Mouse (Mus musculus): Measurements from ENCODE around the gene Sik2.

The Sik2 gene

DNA sequence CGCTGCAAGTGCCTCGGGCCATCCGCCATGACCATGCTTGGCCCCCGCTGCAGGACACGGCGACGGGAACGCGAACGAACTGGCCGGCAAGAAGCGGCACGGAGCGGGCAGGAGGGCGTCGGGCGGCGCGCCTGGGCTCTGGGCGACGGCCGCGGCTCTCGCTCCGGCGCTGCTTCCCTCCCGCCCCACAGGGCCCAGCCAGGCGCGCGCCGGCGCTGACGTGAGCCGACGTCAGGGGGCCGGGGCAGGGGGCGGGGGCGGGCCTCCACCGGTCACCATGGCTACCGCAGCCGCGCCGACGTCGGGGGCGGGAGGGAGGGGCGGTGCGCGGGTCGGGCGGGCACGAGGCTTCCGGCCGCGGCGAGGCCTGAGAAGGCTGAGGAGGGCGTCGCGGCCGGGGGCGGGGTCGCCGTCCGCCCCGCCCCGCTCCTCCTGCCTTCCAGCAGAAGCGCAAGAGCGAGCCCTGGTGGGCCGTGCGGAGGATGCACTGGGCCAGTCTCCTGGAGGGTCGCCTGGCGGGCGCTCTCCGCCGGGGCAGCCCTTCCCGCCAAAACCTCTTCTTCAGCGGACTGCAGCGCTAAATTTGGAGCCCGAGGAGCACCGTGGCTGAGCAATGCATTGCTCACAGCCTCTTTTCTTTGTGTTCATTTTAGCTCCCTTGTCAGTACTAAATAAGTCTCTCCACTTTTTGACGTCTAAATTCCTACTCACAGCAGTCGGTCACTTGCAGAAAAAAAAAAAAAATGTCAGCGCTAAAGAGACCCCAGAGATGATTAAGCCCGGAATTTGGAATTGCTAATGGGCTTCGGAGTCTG, at the start of gene Sik2:
Sik2 (minus strand) TSS at position 233 of the 815 bp plus-strand sequence.
- peak; percentile 96 for DNase-seq (ENCODE audit: low read depth)

DNA sequence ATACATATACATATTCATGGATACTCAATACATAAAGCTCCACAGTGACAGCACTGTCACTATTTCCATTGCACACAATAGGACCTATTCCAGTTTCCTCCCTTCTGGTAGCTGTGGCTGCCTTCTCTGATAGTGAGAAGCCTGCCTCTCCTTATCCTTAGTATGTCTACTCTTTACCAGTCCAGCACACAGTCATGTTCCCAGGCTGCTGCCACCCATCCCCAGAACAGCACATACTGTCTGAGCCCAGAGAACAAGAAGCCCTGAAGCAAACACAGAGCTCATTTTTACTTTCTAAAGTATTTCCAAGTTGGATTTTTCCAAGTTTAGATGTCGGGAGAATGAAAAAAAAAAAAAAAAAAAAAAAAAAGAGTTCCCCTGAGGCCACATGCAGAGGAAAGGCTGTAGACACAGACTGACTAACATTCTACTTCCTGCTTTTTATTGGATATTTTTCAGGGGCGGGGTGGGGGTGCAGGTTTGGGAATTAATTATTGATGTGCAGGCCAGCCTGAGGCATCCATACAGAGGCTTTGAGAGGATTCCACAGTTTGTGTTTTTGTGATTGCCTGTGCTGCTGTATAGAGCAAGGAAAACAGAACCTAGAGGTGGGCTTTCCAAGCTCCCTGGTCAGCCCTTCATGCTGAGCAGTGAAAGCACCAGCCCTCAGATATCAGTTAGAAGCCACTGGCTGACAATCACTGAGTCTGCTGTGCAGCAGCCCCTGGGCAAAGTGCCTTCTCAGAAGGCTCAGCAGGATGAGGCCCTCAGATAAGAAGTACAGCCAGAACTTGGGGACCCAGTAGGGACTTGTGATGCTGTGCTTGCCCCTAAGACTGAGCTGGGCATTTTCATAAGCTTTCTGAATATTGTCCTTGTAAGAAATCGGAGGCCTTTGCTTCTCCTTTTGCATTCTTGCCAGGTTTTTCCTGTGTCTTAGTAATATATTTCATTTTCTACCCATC, 47.8 kb upstream of the Sik2 start:
- no peak for DNase-seq (ENCODE audit: low read depth)

DNA sequence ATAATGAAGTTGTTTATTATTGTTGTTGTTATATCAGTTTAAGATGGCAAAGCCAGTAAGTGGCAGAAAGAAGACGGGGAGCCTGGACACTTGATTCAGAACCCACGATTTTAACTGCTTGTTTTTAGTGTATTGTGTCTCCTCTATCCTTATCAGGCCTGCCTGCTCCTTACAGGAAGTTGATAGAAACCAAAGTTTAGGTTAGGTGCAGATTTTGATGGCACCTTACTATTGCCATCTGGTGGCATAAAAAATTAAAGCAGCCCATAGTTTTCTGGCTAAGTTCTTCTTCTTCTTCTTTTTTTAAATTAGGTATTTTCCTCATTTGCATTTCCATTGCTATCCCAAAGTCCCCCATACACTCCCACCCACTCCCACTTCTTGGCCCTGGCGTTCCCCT, 43.3 kb upstream of the Sik2 start:
- peak; percentile 67 for DNase-seq (ENCODE audit: low read depth)

DNA sequence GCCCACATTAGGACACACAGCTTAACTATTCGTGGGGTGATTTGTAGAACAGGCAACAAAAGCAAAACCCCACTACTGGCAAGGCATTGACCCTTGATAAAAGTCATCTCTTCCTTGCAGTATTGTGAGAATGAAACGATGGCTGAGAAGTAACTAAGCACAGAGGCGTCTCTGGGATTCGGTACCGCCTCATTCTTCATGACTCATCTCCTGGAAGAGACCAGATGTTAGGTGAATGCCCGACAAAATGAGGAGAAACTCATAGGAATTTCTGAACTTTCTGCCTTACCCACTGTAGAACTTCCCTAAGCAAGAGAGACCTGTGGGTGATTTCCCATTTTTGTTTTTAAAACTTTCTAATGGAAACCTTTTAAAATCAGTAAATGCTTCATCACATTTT, 33.3 kb upstream of the Sik2 start:
- no peak for DNase-seq (ENCODE audit: low read depth)

DNA sequence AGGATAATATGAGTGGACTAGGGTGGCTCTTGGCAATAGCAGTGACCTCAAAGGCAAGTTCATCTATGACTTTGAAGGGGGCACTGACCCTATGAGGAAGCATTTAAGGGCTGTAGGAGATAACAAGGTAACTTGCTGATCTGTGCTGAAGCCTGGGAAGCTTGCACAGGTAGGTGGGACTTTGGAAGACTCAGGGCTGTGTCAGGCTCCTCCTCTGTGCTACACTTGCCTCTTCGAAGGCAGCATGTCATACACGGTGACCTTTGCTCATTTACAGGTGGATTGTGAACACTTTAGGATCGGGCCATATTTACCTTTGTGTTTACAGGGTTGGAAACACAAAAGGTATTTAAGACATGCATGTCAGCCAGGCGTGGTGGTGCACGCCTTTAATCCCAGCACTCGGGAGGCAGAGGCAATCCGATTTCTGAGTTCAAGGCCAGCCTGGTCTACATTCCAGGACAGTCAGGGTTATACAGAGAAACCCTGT, 32.7 kb upstream of the Sik2 start:
- no peak for DNase-seq (ENCODE audit: low read depth)

DNA sequence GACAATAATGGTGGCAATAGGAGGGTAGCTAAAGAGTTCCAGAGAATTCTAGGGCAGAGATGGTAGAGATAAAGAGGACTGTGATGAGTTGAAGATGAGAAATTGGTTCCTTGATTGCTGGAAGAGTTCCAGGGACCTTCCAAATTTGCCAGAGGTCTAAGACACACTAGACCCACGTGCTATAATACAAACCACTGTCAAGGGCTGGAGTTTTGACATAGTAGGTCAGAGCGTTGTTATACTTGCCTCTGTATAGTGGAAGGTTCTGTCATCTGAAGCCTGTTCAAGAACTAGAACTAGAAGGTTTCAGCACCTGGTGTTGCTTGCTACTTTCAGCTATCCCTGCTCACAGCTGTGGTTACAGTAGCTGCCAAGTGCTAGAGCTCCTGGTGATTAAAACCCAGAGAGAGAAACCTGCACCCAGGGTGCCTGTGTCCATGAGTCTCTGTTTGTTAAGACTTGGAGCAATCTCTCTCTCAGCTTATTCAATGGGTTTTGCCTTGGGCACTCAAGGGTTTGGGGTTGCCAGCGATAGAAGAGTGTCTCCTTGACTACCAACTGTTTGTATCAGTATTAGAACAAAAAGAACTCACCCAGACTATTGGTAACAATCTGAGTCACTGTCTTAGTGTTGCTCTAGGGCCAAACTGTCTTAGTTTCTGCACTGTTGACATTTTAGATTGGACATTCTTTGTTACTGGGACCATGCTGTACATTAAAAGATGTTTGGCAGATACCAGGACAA, 24.1 kb upstream of the Sik2 start:
- no peak for DNase-seq (ENCODE audit: low read depth)

DNA sequence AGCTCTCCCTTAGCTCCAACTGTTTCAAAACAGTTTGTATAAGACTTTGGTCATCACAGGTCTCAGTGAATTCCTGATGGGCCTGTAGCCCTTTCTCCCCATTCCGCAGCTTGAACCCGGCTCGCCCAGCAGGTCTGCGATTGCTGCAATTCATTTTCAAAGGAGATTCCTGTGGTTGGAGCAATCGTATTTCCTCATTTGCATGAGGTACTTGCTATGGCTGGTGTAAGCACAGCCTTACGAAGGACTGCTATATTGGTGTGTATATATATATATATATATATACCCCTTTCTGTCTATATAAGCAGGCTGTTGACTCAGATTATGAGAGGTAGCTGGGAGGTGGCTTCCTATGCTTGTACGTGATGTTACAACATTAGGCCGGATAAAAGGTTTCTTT, 23.4 kb upstream of the Sik2 start:
- DNase-seq (ENCODE audit: low read depth) = no peak

DNA sequence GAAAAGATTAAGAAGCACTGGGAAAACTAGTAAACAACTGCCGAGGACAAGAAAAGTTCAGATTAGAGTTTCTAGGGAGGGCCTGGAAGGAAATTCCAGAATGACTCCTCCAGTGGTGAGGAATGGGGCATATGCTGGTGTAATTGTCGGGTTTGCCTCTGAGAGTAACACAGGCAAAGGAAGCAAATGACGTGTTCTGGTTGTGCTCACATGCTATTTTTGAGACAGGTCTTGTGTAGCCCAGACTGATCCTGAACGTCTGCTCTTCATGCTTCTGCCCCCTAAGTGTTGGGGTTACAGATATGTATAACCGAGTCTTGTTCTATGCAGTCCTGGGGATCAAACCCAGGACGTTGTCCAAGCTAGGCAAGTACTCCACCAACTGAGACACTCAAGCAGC, 22.7 kb upstream of the Sik2 start:
- DNase-seq (ENCODE audit: low read depth) = no peak

DNA sequence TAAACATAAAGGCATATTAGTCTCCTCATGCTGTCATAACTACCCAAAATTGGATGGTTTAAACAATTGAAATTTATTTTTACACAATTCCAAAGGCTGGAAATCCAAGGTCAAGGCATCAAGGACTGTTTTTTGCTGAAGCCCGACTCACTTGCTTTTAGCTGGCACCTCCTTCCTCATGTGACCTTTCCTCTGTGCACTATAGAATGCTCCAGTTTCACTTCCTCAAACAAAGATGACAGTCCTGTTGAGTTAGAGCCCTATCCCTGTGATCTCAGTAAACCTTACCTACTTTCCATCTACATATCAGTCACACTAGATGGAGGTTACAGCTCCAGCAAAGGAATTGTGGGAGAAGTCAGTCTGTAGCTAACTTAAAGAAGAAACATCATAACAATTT, 21.3 kb upstream of the Sik2 start:
- no peak for DNase-seq (ENCODE audit: low read depth)

DNA sequence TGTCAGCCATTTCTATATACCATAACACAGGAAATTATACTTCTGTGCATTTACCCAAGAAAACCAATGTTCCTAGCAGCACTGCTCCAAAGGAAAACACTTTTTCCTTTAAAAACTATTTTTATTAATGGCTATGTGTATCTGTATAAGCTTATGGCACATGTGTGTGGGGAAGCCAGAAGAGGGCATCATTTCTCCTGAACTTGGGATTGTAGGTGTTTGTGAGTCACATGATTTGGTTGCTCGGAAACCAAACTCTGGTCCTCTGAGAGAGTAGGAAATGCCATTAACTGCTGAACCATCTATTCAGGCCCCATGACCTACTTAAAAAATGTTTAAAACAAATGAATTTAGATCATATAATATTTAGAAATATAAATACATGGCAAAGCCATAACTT, 18.1 kb upstream of the Sik2 start:
- DNase-seq (ENCODE audit: low read depth) = no peak

DNA sequence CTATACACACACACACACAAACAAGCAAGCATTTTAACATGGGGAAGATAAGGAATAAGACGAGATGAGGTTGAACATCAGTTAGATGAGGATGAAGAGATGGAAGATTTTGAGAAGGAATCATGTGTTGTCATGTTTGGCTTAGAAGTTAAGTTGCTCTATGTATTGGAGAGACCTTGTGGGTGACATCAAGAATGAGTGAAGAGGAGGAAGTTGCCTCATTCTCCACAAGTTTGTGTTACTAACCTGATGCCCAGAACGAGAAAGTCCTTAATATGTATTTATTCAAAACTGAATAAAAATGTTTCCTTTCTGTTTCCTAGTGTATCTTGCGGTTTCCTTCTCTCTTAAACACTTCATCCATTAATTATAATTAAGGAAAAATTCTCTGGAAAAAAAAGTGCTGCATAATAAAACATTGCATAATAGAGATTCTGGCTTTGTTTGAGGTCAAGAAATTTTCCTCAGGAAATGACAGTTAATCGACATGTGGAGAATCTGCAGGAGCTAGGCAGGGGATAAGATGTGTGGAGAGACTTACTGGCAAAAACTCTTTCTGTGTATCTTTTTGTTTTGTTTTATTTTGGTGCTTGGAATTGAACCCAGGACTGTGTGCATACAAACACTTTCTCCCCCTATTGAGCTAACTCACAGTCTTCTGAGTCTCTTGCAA, 12.4 kb upstream of the Sik2 start:
- DNase-seq (ENCODE audit: low read depth) = no peak

DNA sequence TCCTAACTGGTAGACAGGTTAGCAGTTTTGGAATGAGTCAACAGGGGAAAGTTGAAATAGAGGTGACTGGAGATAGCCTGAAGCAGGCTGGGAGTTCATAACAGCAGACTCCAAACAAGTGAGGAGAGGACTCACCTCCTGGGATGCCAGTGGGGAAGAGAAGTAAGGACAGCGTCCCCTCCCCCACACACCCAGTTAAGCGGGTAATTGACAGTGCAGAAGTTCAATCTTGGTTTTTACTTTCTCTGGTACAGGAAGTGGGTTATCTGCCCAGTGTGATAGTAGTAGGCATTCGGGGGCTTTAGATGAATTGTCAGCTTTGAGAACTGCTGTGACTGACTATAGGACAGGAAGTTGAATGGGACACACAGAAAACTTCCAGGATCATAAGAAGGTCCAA, 11.5 kb upstream of the Sik2 start:
- DNase-seq (ENCODE audit: low read depth) = peak; percentile 29

DNA sequence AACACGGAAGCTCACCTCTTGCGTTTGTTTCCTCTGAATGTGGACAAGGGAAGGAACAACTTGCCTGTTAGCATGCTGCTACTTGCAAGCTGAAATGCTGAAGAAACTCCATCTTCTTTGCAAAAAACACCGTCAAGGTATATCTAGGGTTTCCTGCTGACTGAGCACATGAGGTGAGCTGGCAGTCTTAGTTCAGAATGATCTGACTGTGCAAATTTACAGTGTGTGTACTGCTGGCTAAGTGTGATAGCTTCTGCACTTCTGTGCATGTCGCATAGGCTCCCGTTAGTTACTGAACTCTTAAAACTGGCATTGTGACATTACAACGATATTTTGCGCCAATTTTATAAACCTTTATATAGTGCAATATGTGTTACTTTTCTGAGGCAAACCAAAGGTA, 10.8 kb upstream of the Sik2 start:
- DNase-seq (ENCODE audit: low read depth) = no peak

DNA sequence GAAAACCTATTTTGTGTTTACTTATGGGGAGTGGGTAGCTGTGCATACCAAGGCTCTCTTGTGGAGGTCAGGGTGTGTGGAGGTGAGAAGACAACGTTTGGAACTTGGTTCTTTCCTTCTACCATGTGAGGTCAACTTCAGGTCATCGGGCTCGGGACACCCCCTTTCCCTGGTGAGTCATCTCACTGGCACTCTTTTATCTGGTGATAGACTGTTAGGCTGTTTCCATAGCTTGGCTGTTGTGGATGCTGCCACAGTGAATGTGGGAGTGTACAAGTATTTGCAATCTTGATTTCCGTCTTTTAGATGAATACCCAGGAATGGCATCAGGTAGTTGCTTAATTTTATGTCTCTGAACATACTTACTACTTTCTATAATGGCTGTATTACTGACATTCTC, 6.9 kb upstream of the Sik2 start:
- no peak for DNase-seq (ENCODE audit: low read depth)

DNA sequence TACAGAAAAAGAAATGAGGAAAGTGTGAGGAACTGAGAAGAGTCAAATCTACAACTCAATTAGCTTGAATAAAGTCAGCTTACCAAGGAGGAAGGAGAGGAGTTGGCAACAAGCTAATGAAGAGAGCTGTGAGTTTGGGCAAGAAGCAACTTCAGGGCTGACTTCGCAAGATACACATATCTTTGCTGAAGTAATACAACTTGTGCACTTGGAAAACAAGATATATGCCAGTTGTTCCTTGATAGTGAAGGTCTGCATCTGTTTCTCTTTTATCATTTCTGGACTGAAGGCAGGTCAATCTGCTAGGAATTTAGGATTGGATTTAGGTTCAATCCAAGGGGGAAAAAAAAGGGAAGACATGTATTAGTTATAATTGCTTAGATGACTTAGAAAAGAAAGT, 4.8 kb upstream of the Sik2 start:
- no peak for DNase-seq (ENCODE audit: low read depth)

DNA sequence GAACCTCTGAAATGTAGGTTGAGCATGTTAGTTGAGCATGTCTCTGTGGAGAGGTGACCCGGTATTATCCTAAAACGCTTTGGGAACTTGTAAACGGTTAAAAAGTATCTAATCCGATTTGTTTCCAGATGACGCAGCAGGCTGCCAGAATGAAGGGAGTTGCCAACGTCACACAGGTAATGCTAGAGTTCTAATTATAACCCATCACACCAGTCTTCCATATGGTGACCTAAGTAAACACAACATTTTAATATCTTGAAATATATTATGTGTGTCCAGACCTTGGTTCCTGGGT, 730 bp upstream of the Sik2 start:
- DNase-seq (ENCODE audit: low read depth) = no peak

DNA sequence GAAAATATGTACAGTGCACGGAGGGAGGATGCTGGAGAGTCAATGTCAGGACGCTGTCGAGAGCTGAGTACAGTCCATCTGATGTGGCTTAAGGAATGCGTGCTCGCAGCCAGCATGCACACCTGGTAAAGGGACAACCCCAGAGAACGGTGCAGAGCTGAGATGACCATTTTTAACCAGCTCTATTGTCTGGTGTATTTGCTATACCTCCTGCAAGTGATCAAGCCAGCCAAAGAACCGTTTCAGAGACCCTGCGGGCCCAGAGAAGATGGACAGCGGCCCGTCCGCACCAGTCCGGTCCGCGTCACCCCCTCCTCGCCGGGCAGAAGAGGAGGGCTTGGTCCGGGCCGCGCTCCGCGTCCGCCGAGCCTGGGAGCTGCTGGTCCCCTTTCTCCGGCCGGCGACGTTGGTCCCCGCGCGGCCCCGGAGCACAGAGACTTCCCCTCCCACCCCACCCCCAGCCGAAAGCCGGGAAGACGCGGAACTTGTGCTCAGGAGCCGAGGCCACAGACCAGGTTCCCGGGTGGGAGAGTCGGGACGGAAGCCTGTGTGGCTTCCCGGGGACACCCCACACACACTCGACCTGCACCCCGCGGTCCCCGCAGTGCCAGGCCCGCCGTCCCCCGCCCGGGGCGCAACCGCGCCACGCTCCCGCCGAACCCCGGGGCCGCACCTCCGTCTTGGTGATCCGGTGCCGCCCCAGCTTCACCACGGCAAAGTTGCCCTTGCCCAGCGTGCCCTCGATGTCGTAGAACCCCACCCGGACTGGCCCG, 619 bp downstream of the Sik2 start:
- DNase-seq (ENCODE audit: low read depth) = no peak

DNA sequence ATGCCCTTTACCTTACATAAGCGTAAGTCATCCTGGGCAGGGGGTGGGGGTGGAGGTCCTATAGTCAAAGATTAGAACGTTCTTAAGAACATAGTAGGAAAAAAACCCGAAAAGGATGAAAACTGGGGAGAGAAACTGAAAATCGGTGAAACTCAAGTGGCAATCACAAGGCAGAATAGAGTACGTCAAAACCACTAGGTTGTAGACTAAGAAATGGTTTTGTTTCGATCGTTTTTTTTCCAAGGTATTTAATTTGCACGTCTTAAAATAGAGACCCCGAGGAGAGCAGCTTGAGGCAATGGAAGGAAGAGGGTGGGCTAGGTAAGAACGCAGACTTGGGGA, 1.2 kb downstream of the Sik2 start:
- DNase-seq (ENCODE audit: low read depth) = peak; percentile 56

DNA sequence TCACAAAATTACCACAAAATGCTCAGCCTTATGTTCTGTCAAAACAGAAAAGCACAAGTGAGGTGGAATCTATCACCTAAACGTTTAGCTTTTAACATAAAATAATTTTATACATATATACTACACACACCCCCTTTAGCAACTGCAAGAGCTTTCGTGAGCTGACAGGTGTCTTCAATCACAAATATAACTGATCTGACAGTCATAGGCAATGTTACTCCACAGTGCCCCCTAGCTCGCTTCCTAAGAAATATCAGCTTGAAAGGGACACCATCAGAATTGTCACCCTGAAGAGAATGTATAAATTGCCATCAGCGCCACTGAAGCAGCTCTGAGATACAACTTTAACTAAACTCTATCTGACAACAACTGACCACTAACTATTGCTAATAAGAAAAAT, 2.0 kb downstream of the Sik2 start:
- peak; percentile 91 for DNase-seq (ENCODE audit: low read depth)

DNA sequence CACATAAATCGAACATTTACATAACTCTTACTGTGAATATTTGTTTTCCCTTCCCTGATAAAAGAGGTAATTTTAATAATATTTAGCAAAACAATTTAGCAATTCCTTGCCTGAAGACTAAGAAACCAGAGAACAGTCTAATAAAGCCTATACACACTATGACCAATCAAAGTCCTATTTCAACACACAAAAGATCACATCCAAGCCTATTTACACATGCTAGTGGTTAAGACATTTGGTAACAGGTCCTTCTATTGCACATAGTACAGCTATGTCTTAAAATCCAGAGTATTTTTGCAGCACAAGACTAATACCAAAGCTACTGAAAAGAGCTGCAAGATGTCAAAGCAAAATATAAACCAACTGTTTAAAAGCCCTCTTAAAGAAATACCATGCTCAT, 4.8 kb downstream of the Sik2 start:
- no peak for DNase-seq (ENCODE audit: low read depth)

DNA sequence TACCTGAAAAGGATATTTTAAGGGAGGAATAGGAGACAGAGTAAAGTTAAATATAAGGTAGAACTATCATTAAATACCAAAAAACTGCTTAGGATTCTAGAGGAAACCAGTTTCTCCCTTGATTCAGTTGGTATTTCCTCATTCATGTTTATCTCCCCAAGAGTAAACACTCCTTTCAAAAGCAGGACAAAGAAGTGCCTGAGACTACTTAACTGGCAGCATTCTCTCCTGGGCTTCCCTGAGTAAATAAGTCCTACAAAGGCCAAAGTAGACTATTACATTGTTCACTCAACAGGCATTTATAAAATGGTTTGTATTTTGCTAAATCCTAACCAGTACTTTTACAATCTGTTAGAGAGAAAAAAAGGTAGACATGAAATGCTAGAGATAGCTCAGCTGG, 22.2 kb downstream of the Sik2 start:
- no peak for DNase-seq (ENCODE audit: low read depth)

All from naive thymus-derived CD4-positive, alpha-beta T cell, adult 2 months (primary cell).